Mouse (Mus musculus): Measurements from ENCODE around the gene Hoxd11.

DNA sequence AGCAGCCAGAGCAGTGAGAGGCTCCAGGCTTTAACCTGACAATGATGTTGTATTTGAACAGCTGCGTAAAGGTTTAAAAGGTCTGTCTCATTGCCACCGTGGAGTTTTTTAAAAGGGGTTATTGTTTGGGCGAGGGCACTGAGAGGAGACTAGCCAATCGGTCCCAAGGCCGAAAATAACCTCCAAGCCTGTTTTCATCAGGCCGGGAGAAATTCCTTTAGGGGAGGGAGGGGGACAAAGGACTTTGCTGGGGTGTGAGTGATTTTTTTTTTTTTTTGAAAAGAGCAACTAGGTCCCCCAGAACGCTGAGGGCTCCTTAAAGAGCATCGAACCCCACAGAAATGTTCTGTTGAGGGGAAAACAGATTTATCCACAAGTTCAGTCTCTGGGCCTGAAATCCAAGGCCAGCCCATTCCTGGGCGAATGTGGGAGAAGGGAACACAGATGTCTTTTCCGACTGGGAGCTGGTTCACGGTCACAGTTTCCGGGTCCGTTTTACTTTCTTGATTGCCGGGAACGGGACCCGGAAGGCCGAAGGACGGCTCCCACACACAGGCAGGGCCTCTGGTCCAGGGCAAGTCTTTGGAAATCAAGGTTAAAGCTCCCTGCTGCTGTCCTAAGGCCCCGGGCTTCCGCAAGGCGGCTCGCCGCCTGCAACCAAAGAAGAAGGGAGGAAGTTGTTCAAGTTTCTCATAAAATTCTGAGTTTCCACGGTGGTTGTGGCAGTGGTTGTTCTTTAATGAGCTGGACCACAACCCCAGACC is 10.4 kb downstream of the Hoxd11 start:
- no peak for TF ChIP-seq CTCF (IDR thresholded peaks at IDR 0.05)
- TF ChIP-seq EP300 (IDR thresholded peaks at IDR 0.05), result no peak
